Mouse (Mus musculus) CH12.LX (cell line): ENCODE data around the gene Afap1. TPM values are rescaled to one million over a fixed set of nuclear protein-coding genes. Genes with fewer than 3 reads are reported as not detected.

Experiments used
- DNase-seq: peaks from one replicate; pipeline ENCODE4 v3.0.0-alpha.2; 2013; ENCODE audit errors: extremely low read depth
- H3K27ac ChIP-seq: 2 replicates; pipeline ENCODE4 v1.5.1; 2012; ENCODE audit warnings: low read depth, mild to moderate bottlenecking, control low read depth, moderate library complexity; ENCODE audit not compliant: insufficient read depth
- H3K27me3 ChIP-seq: replicated peaks from 2 replicates; pipeline ENCODE3; 2012; ENCODE audit warnings: inconsistent platforms
- H3K36me3 ChIP-seq, 2 experiments: replicated peaks in 1 of 2; 2 replicates each; pipeline versions ENCODE3 to v1.6.1; 2012; ENCODE audit warnings: inconsistent platforms in 1 of 2, low read length in 1 of 2, mild to moderate bottlenecking in 1 of 2, mixed read lengths in 1 of 2, moderate library complexity in 1 of 2; ENCODE audit not compliant: control insufficient read depth in 1 of 2, insufficient read depth in 1 of 2
- H3K4me1 ChIP-seq, 2 experiments: 2 replicates each; pipeline ENCODE4 v1.6.1; 2012; ENCODE audit warnings: inconsistent platforms in 1 of 2, moderate library complexity in 1 of 2; ENCODE audit not compliant: insufficient read depth in 2 of 2, control insufficient read depth in 1 of 2
- H3K4me2 ChIP-seq: 2 replicates; pipeline ENCODE4 v1.6.1; 2012; ENCODE audit warnings: low read depth, mild to moderate bottlenecking, control low read depth; ENCODE audit not compliant: poor library complexity, insufficient read depth, severe bottlenecking
- H3K4me3 ChIP-seq, 3 experiments: fragments of 150-350 bp in 1 of 3; sonication (generic) in 1 of 3; replicated peaks in 1 of 3; 2 replicates each; pipeline versions ENCODE3 to v1.5.1; 2011 to 2012; ENCODE audit warnings: low read depth in 2 of 3, low read length in 2 of 3, mild to moderate bottlenecking in 2 of 3, moderate library complexity in 2 of 3, control low read depth in 1 of 3, improper control_type of control experiment in 1 of 3, inconsistent platforms in 1 of 3, mixed read lengths in 1 of 3; ENCODE audit not compliant: poor library complexity in 1 of 3
- H3K79me2 ChIP-seq: replicated peaks from 2 replicates; pipeline ENCODE4 v1.6.1; 2012; ENCODE audit warnings: mild to moderate bottlenecking, moderate library complexity; ENCODE audit not compliant: control insufficient read depth, poor library complexity, insufficient read depth, severe bottlenecking; ENCODE audit errors: extremely low read depth
- H3K9ac ChIP-seq: 2 replicates; pipeline ENCODE4 v1.6.1; 2012; ENCODE audit warnings: low read depth, mild to moderate bottlenecking, control low read depth, moderate library complexity; ENCODE audit not compliant: insufficient read depth
- H3K9me3 ChIP-seq: replicated peaks from 2 replicates; pipeline ENCODE3; 2012; ENCODE audit warnings: low read length, inconsistent platforms, mixed read lengths
- BHLHE40 ChIP-seq: IDR thresholded peaks from 2 replicates; pipeline ENCODE4 v1.6.1; 2011; ENCODE audit warnings: mild to moderate bottlenecking, low read depth, low read length, improper control_type of control experiment
- CHD2 ChIP-seq: IDR thresholded peaks from 2 replicates; pipeline ENCODE4 v1.6.1; 2011; ENCODE audit warnings: low read length, improper control_type of control experiment
- CTCF ChIP-seq, 2 experiments: IDR thresholded peaks in 1 of 2; conservative IDR thresholded peaks in 1 of 2; 2 replicates each; pipeline ENCODE4 v1.5.1; 2011 to 2012; ENCODE audit warnings: low read depth in 2 of 2, low read length in 2 of 2, improper control_type of control experiment in 1 of 2, inconsistent platforms in 1 of 2, mild to moderate bottlenecking in 1 of 2, moderate library complexity in 1 of 2
- E2F4 ChIP-seq: IDR thresholded peaks from 2 replicates; pipeline ENCODE4 v1.6.1; 2011; ENCODE audit warnings: low read depth, low read length, improper control_type of control experiment; ENCODE audit not compliant: insufficient replicate concordance
- ETS1 ChIP-seq: conservative IDR thresholded peaks from 2 replicates; pipeline ENCODE4 v1.6.1; 2012; ENCODE audit warnings: low read depth, mild to moderate bottlenecking, inconsistent platforms, low read length, improper control_type of control experiment, moderate library complexity
- GABPA ChIP-seq: IDR thresholded peaks from 2 replicates; pipeline ENCODE4 v1.6.1; 2012; ENCODE audit warnings: low read depth, low read length, improper control_type of control experiment, inconsistent platforms; ENCODE audit not compliant: insufficient replicate concordance
- HCFC1 ChIP-seq: IDR thresholded peaks from 2 replicates; pipeline ENCODE4 v1.6.1; 2012; ENCODE audit warnings: low read depth, mild to moderate bottlenecking, inconsistent platforms, low read length, improper control_type of control experiment
- JUN ChIP-seq: IDR thresholded peaks from 2 replicates; pipeline ENCODE4 v1.6.1; 2011; ENCODE audit warnings: low read depth, mild to moderate bottlenecking, low read length, improper control_type of control experiment, moderate library complexity; ENCODE audit not compliant: insufficient read depth
- JUND ChIP-seq: conservative IDR thresholded peaks from 2 replicates; pipeline ENCODE4 v1.6.1; 2011; ENCODE audit warnings: low read depth, low read length, improper control_type of control experiment
- KAT2A ChIP-seq: IDR thresholded peaks from 2 replicates; pipeline ENCODE4 v1.6.1; 2012; ENCODE audit warnings: low read length, improper control_type of control experiment, inconsistent platforms; ENCODE audit not compliant: insufficient replicate concordance
- MAZ ChIP-seq: IDR thresholded peaks from 2 replicates; pipeline ENCODE4 v1.6.1; 2012; ENCODE audit warnings: low read depth, mild to moderate bottlenecking, inconsistent platforms, low read length, improper control_type of control experiment, moderate library complexity
- NELFE ChIP-seq: IDR thresholded peaks from 2 replicates; pipeline ENCODE4 v1.6.1; 2011; ENCODE audit warnings: low read depth, low read length, improper control_type of control experiment
- PAX5 ChIP-seq: IDR thresholded peaks from 2 replicates; pipeline ENCODE4 v1.6.1; 2012; ENCODE audit warnings: low read length, inconsistent platforms, mixed read lengths
- POLR2A ChIP-seq: IDR thresholded peaks from 2 replicates; pipeline ENCODE4 v1.6.1; 2011; ENCODE audit warnings: low read depth, mild to moderate bottlenecking, improper control_type of control experiment, low read length
- POLR2AphosphoS2 ChIP-seq: IDR thresholded peaks from 2 replicates; pipeline ENCODE4 v1.6.1; 2011; ENCODE audit warnings: low read depth, low read length, improper control_type of control experiment
- RAD21 ChIP-seq: IDR thresholded peaks from 2 replicates; pipeline ENCODE4 v1.6.1; 2011; ENCODE audit warnings: low read depth, mild to moderate bottlenecking, low read length, improper control_type of control experiment, moderate library complexity
- SMC3 ChIP-seq: IDR thresholded peaks from 2 replicates; pipeline ENCODE4 v1.6.1; 2011; ENCODE audit warnings: low read depth, low read length, improper control_type of control experiment
- TBP ChIP-seq: conservative IDR thresholded peaks from 2 replicates; pipeline ENCODE4 v1.6.1; 2011; ENCODE audit warnings: low read depth, low read length, improper control_type of control experiment
- UBTF ChIP-seq: IDR thresholded peaks from 2 replicates; pipeline ENCODE4 v1.6.1; 2012; ENCODE audit warnings: low read depth, mild to moderate bottlenecking, inconsistent platforms, low read length, improper control_type of control experiment, moderate library complexity
- ZKSCAN1 ChIP-seq: IDR thresholded peaks from 2 replicates; pipeline ENCODE4 v1.6.1; 2012; ENCODE audit warnings: low read depth, inconsistent platforms, low read length, improper control_type of control experiment, borderline replicate concordance
- ZNF384 ChIP-seq: IDR thresholded peaks from 2 replicates; pipeline ENCODE4 v1.6.1; 2012; ENCODE audit warnings: low read depth, low read length, improper control_type of control experiment, inconsistent platforms
- dilution Hi-C: fragments of 300-500 bp; cut with MboI; formaldehyde crosslinking; loops from 2 replicates; pipeline ENCODE4 v1.14.3; 2020; ENCODE audit warnings: low sequenced_read_pairs; ENCODE audit not compliant: extremely low pct_unique_long_range_greater_than_20kb, extremely low pct_ligation_motif_present
- in situ Hi-C: fragments of 300-500 bp; cut with MboI; formaldehyde crosslinking; loops from 3 replicates; pipeline ENCODE4 v1.14.3; 2019; ENCODE audit warnings: low sequenced_read_pairs, low pct_ligation_motif_present, low pct_unique_long_range_greater_than_20kb, mixed read lengths
- polyA plus RNA-seq: library from polyadenylated mRNA; unstranded; fragments of >175 nt; gene quantifications from 2 replicates; pipeline ENCODE4 v1.2.1, GENCODE M21; 2012; ENCODE audit warnings: low read depth; ENCODE audit not compliant: insufficient read length
- total RNA-seq, 2 experiments: library from RNA; depleted of rRNA; stranded (reverse); fragments of 300-350 nt in 1 of 2; fragments of >200 nt in 1 of 2; gene quantifications; 2 replicates each; pipeline ENCODE4 v1.2.3; 2012 to 2014

Gene Afap1
- total and polyA plus RNA-seq, 3 experiments, result 0.32 to 4.0 (median 0.86) TPM

DNA sequence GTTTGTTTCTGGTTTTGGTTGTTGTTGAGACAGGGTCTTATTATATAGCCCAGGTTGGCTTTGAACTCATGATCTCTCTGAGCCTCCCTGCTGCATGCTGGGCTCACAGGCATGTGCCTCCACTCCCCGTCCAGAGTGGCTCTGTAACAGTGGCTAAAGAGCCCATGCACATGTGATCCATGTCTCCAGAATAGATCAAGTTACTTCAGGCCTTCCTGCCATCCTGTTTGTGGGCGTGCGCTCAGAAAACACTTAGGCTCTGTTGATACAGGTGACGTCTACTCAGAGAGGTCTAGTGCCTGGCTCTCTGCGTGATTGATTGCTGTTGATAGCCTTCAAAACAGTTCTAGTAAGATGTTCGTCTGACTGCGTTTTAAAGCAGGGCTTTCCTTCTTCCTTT is 79.6 kb downstream of the Afap1 start:
- no peaks in the 10 kb centered on the region for H3K27me3 ChIP-seq
- no peak overlapping the region for H3K9ac ChIP-seq
- H3K27ac ChIP-seq, result no peak overlapping the region
- H3K9me3 ChIP-seq, result no peaks in the 10 kb centered on the region
- in situ Hi-C loops, result loop anchor here (5.0 kb wide), 1 partner anchor 85 kb away; no protein-coding TSS in a partner anchor
- peaks cover 21 to 28% of the 10 kb centered on the region in 2 experiments for H3K36me3 ChIP-seq
- DNase-seq, result no peak
- TF ChIP-seq NELFE (no peak), KAT2A (no peak), BHLHE40 (no peak)
- H3K4me2 ChIP-seq, result no peak overlapping the region
- H3K4me1 ChIP-seq, result peaks cover 0 to 7% of the 10 kb centered on the region in 2 experiments; a peak in 2 of 4 replicates
- H3K79me2 ChIP-seq, result no peaks in the 10 kb centered on the region
- dilution Hi-C loops, result no loop called here
- H3K4me3 ChIP-seq, result no peak overlapping the region

DNA sequence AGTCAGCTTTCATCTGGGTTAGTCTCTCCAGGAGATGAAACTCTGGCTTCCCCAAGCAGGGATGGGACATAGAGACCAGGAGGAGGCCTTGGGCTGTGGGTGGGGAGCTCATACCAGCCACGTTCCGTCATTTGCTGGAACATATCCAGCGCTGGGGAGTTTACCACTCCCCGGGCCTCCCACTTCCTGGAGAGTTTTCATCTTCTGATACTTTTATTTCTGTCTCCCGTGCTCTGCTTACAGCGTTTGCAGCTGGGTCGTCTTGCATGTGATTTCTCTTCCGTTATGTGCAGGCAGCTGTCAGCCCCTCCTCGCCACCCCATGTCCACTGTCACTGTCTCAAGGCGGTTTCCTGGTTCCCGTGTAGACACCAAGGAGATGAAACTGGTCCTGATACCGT is 80.7 kb downstream of the Afap1 start:
- in situ Hi-C loops (loop anchor here (5.0 kb wide), 1 partner anchor 86 kb away; no protein-coding TSS in a partner anchor), dilution Hi-C loops (no loop called here)
- TF ChIP-seq SMC3, result no peak
- Histone ChIP-seq H3K27ac (no peak overlapping the region), H3K27me3 (no peaks in the 10 kb centered on the region), H3K36me3 (peaks cover 15 to 24% of the 10 kb centered on the region in 2 experiments), H3K4me1 (peaks cover 0 to 12% of the 10 kb centered on the region in 2 experiments; a peak in 2 of 4 replicates), H3K9ac (no peak overlapping the region), H3K4me3 (no peak overlapping the region), H3K4me2 (no peak overlapping the region), H3K9me3 (no peaks in the 10 kb centered on the region), H3K79me2 (no peaks in the 10 kb centered on the region)
- DNase-seq, result no peak

DNA sequence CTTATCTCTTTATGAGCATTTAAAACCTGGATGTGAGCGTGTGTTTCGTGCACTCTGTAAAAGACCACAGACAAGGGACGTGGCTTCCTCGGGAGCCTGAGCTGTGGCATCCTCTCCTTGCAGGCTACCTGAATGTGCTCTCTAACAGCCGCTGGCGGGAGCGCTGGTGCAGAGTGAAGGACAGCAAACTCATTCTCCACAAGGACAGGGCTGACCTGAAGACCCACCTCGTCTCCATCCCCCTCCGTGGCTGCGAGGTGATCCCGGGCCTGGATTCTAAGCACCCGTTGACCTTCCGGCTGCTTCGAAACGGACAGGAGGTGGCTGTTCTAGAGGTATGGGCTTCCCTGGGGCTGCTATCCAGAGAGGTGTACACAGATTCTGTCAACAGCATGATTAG is 81.1 kb downstream of the Afap1 start:
- no peak for TF ChIP-seq JUN
- no peak for TF ChIP-seq CHD2
- TF ChIP-seq PAX5, result no peak
- no peak for TF ChIP-seq TBP
- no peak for TF ChIP-seq NELFE
- TF ChIP-seq KAT2A, result no peak
- no peak for TF ChIP-seq SMC3
- no peak for TF ChIP-seq ZNF384
- TF ChIP-seq HCFC1, result no peak
- TF ChIP-seq RAD21, result no peak
- no peak for TF ChIP-seq POLR2AphosphoS2
- TF ChIP-seq UBTF, result no peak
- no peak for TF ChIP-seq ETS1
- no peak for TF ChIP-seq JUND
- TF ChIP-seq E2F4, result no peak
- TF ChIP-seq POLR2A, result no peak
- TF ChIP-seq MAZ, result no peak
- no peak for TF ChIP-seq CTCF (conservative IDR thresholded peaks at IDR 0.05 in 1 of 2, IDR thresholded peaks at IDR 0.05 in 1 of 2; ENCODE audit: low read depth in 2 of 2, low read length in 2 of 2)
- no peak for TF ChIP-seq GABPA
- TF ChIP-seq ZKSCAN1, result no peak
- H3K4me2 ChIP-seq, result no peak overlapping the region
- dilution Hi-C loops (no loop called here), in situ Hi-C loops (loop anchor here (5.0 kb wide), 1 partner anchor 87 kb away; no protein-coding TSS in a partner anchor)
- H3K79me2 ChIP-seq, result no peaks in the 10 kb centered on the region
- peaks cover 12 to 21% of the 10 kb centered on the region in 2 experiments for H3K36me3 ChIP-seq
- peaks cover 0 to 12% of the 10 kb centered on the region in 2 experiments; a peak in 2 of 4 replicates for H3K4me1 ChIP-seq
- no peaks in the 10 kb centered on the region for H3K9me3 ChIP-seq
- no peaks in the 10 kb centered on the region for H3K27me3 ChIP-seq
- H3K9ac ChIP-seq, result no peak overlapping the region
- no peak for DNase-seq
- H3K4me3 ChIP-seq, result no peak overlapping the region
- no peak overlapping the region for H3K27ac ChIP-seq
